Mouse (Mus musculus): ENCODE data around the gene Tyr.
"Not testable (repeated sequence)": the region's sequence is repeated elsewhere in the genome, so short reads cannot be mapped to it uniquely, and the experiment has no call there.

Tyr gene

GRCm38 (mm10) chr7:87493412-87493811 is at the start of gene Tyr:
Gene Tyr, minus strand, starts transcription at chr7:87493512.
- no peak for DNase-seq (ENCODE audit: low spot score in 2 of 2)

- DNase-seq (ENCODE audit: low spot score in 2 of 2) = no peak
These were observed 45.7 kb upstream of the Tyr start for GRCm38 (mm10) chr7:87539031-87539430.

GRCm38 (mm10) chr7:87494124-87494682 is 891 bp upstream of the Tyr start:
- no peak for DNase-seq (ENCODE audit: low spot score in 2 of 2)

- DNase-seq (ENCODE audit: low spot score in 2 of 2) = no peak
These were observed 5.3 kb downstream of the Tyr start for GRCm38 (mm10) chr7:87488024-87488423.

GRCm38 (mm10) chr7:87413271-87413670 is 80.0 kb downstream of the Tyr start:
- DNase-seq (ENCODE audit: low spot score in 2 of 2) = no peak

- DNase-seq (ENCODE audit: low spot score in 2 of 2) = not testable (repeated sequence)
These were observed 81.9 kb downstream of the Tyr start for GRCm38 (mm10) chr7:87411373-87411772.

GRCm38 (mm10) chr7:87397023-87397422 is 96.3 kb downstream of the Tyr start:
- DNase-seq (ENCODE audit: low spot score in 2 of 2) = no peak

- no peak for DNase-seq (ENCODE audit: low spot score in 2 of 2)
These were observed 118.4 kb downstream of the Tyr start for GRCm38 (mm10) chr7:87374935-87375334.

Data from urinary bladder, postnatal 4 days (tissue).